Mouse (Mus musculus): ENCODE measurements around the gene Ina. TPM values are rescaled to one million over a fixed set of nuclear protein-coding genes. Genes with fewer than 3 reads are reported as not detected.

The Ina gene
- polyA plus RNA-seq, 1 experiment from 2014 or later, result 2.3 TPM

- ATAC-seq (ENCODE audit: borderline replicate concordance, extremely low read depth, low FRiP score, low TSS enrichment), result no peak
- Histone ChIP-seq H3K4me3 (no peak overlapping the region), H3K4me1 (no peaks in the 10 kb centered on the region), H3K27ac (no peak overlapping the region), H3K36me3 (no peaks in the 10 kb centered on the region), H3K4me2 (no peak overlapping the region), H3K27me3 (0 out of 2 replicates have a peak, but pooled peaks cover 2% of the 10 kb centered on the region), H3K9ac (no peak overlapping the region), H3K9me3 (no peaks in the 10 kb centered on the region)
- 66% methylated on average over 6 of the region's 6 CpGs for WGBS
Observed at GRCm38 (mm10) chr19:47003742-47004511, 10.6 kb upstream of the Ina start.

GRCm38 (mm10) chr19:47005873-47006272 is 8.6 kb upstream of the Ina start:
- 59% methylated on average over 5 of the region's 5 CpGs for WGBS

GRCm38 (mm10) chr19:47006321-47006720 is 8.2 kb upstream of the Ina start:
- no peak for ATAC-seq (ENCODE audit: borderline replicate concordance, extremely low read depth, low FRiP score, low TSS enrichment)
- whole genome bisulfite sequencing, result 2% methylated on average over 4 of the region's 4 CpGs
- H3K27me3 ChIP-seq, result 0 out of 2 replicates have a peak, but pooled peaks cover 2% of the 10 kb centered on the region

More at GRCm38 (mm10) chr19:47005873-47006272, 8.6 kb upstream of the Ina start:
- no peak for ATAC-seq (ENCODE audit: borderline replicate concordance, extremely low read depth, low FRiP score, low TSS enrichment)
- H3K27me3 ChIP-seq, result 0 out of 2 replicates have a peak, but pooled peaks cover 2% of the 10 kb centered on the region
- H3K9ac ChIP-seq, result no peak overlapping the region
- H3K4me1 ChIP-seq, result no peaks in the 10 kb centered on the region
- H3K27ac ChIP-seq, result no peak overlapping the region
- no peaks in the 10 kb centered on the region for H3K36me3 ChIP-seq
- H3K4me3 ChIP-seq, result no peak overlapping the region
- no peaks in the 10 kb centered on the region for H3K9me3 ChIP-seq
- H3K4me2 ChIP-seq, result no peak overlapping the region

GRCm38 (mm10) chr19:47009420-47009819 is 5.1 kb upstream of the Ina start:
- H3K9me3 ChIP-seq, result no peaks in the 10 kb centered on the region
- 79% methylated on average over 7 of the region's 7 CpGs for WGBS
- H3K4me2 ChIP-seq, result no peak overlapping the region
- H3K27me3 ChIP-seq, result peaks cover 32% of the 10 kb centered on the region
- no peak overlapping the region for H3K9ac ChIP-seq
- no peak overlapping the region for H3K27ac ChIP-seq
- no peak overlapping the region for H3K4me3 ChIP-seq
- H3K36me3 ChIP-seq, result no peaks in the 10 kb centered on the region
- no peak for ATAC-seq (ENCODE audit: borderline replicate concordance, extremely low read depth, low FRiP score, low TSS enrichment)
- peaks cover 3% of the 10 kb centered on the region for H3K4me1 ChIP-seq

More at GRCm38 (mm10) chr19:47006321-47006720, 8.2 kb upstream of the Ina start:
- Histone ChIP-seq H3K9ac (no peak overlapping the region), H3K4me1 (no peaks in the 10 kb centered on the region), H3K36me3 (no peaks in the 10 kb centered on the region), H3K4me2 (no peak overlapping the region), H3K4me3 (no peak overlapping the region), H3K27ac (no peak overlapping the region), H3K9me3 (no peaks in the 10 kb centered on the region)

GRCm38 (mm10) chr19:47009943-47010342 is 4.6 kb upstream of the Ina start:
- Histone ChIP-seq H3K9ac (no peak overlapping the region), H3K4me3 (no peak overlapping the region), H3K27ac (no peak overlapping the region), H3K36me3 (no peaks in the 10 kb centered on the region), H3K4me2 (no peak overlapping the region), H3K4me1 (peaks cover 9% of the 10 kb centered on the region), H3K9me3 (no peaks in the 10 kb centered on the region), H3K27me3 (peaks cover 37% of the 10 kb centered on the region)
- ATAC-seq (ENCODE audit: borderline replicate concordance, extremely low read depth, low FRiP score, low TSS enrichment), result no peak
- WGBS, result 74% methylated on average over 5 of the region's 5 CpGs

- Histone ChIP-seq H3K4me3 (no peak overlapping the region), H3K4me2 (no peak overlapping the region), H3K9ac (no peak overlapping the region), H3K27me3 (peaks cover 59% of the 10 kb centered on the region), H3K36me3 (no peaks in the 10 kb centered on the region), H3K27ac (no peak overlapping the region), H3K9me3 (no peaks in the 10 kb centered on the region), H3K4me1 (peaks cover 18% of the 10 kb centered on the region)
- WGBS, result 77% methylated on average over 15 of the region's 15 CpGs
- ATAC-seq (ENCODE audit: borderline replicate concordance, extremely low read depth, low FRiP score, low TSS enrichment), result no peak
Observed at GRCm38 (mm10) chr19:47012521-47013130, 1.9 kb upstream of the Ina start.

GRCm38 (mm10) chr19:47013340-47014158 is 949 bp upstream of the Ina start:
- Histone ChIP-seq H3K36me3 (no peaks in the 10 kb centered on the region), H3K9me3 (no peaks in the 10 kb centered on the region), H3K27me3 (peaks cover 63% of the 10 kb centered on the region), H3K9ac (no peak overlapping the region), H3K4me2 (no peak overlapping the region), H3K4me1 (peaks cover 18% of the 10 kb centered on the region), H3K4me3 (no peak overlapping the region), H3K27ac (no peak overlapping the region)
- no peak for ATAC-seq (ENCODE audit: borderline replicate concordance, extremely low read depth, low FRiP score, low TSS enrichment)
- WGBS, result 11% methylated on average over 20 of the region's 20 CpGs

GRCm38 (mm10) chr19:47014159-47014446 is 395 bp upstream of the Ina start:
- H3K36me3 ChIP-seq, result no peaks in the 10 kb centered on the region
- peaks cover 18% of the 10 kb centered on the region for H3K4me1 ChIP-seq
- peak; percentile 11; the same call in 1 of the 2 replicates for ATAC-seq (ENCODE audit: borderline replicate concordance, extremely low read depth, low FRiP score, low TSS enrichment)
- no peaks in the 10 kb centered on the region for H3K9me3 ChIP-seq
- H3K27ac ChIP-seq, result no peak overlapping the region
- WGBS, result 2% methylated on average over 11 of the region's 11 CpGs
- peak overlapping the region; percentile 46 for H3K4me3 ChIP-seq
- H3K27me3 ChIP-seq, result peaks cover 64% of the 10 kb centered on the region
- H3K4me2 ChIP-seq, result peak overlapping the region; percentile 82
- H3K9ac ChIP-seq, result no peak overlapping the region

GRCm38 (mm10) chr19:47015396-47015795 is 898 bp downstream of the Ina start:
- Histone ChIP-seq H3K4me1 (peaks cover 18% of the 10 kb centered on the region), H3K4me2 (peak overlapping the region; percentile 82), H3K27ac (no peak overlapping the region), H3K36me3 (no peaks in the 10 kb centered on the region), H3K9ac (no peak overlapping the region), H3K4me3 (peak overlapping the region; percentile 46), H3K9me3 (no peaks in the 10 kb centered on the region), H3K27me3 (peaks cover 66% of the 10 kb centered on the region)
- no peak for ATAC-seq (ENCODE audit: borderline replicate concordance, extremely low read depth, low FRiP score, low TSS enrichment)
- under 1% methylated on average over 37 of the region's 37 CpGs for WGBS

- Histone ChIP-seq H3K9me3 (no peaks in the 10 kb centered on the region), H3K4me1 (peaks cover 18% of the 10 kb centered on the region), H3K36me3 (no peaks in the 10 kb centered on the region), H3K27me3 (peaks cover 66% of the 10 kb centered on the region), H3K4me3 (no peak overlapping the region), H3K4me2 (no peak overlapping the region), H3K27ac (no peak overlapping the region), H3K9ac (no peak overlapping the region)
- ATAC-seq (ENCODE audit: borderline replicate concordance, extremely low read depth, low FRiP score, low TSS enrichment), result no peak
- WGBS, result 4% methylated on average over 9 of the region's 9 CpGs
Observed at GRCm38 (mm10) chr19:47015965-47016364, 1.5 kb downstream of the Ina start.

GRCm38 (mm10) chr19:47016487-47016886 is 2.0 kb downstream of the Ina start:
- Histone ChIP-seq H3K9ac (no peak overlapping the region), H3K4me1 (peaks cover 18% of the 10 kb centered on the region), H3K27me3 (peaks cover 65% of the 10 kb centered on the region), H3K36me3 (no peaks in the 10 kb centered on the region), H3K9me3 (no peaks in the 10 kb centered on the region), H3K4me3 (no peak overlapping the region), H3K4me2 (no peak overlapping the region), H3K27ac (no peak overlapping the region)
- under 1% methylated on average over 15 of the region's 15 CpGs for WGBS
- ATAC-seq (ENCODE audit: borderline replicate concordance, extremely low read depth, low FRiP score, low TSS enrichment), result no peak

- H3K4me3 ChIP-seq, result no peak overlapping the region
- no peak overlapping the region for H3K4me2 ChIP-seq
- H3K27me3 ChIP-seq, result peaks cover 52% of the 10 kb centered on the region
- no peak overlapping the region for H3K27ac ChIP-seq
- peaks cover 18% of the 10 kb centered on the region for H3K4me1 ChIP-seq
- ATAC-seq (ENCODE audit: borderline replicate concordance, extremely low read depth, low FRiP score, low TSS enrichment), result no peak
- 12% methylated on average over 3 of the region's 3 CpGs for WGBS
- H3K9ac ChIP-seq, result no peak overlapping the region
- no peaks in the 10 kb centered on the region for H3K9me3 ChIP-seq
- no peaks in the 10 kb centered on the region for H3K36me3 ChIP-seq
Observed at GRCm38 (mm10) chr19:47017831-47018230, 3.3 kb downstream of the Ina start.
